Mouse (Mus musculus) liver, embryonic 14.5 days (tissue): ENCODE data around the gene Pfkl.

Experiments
- CTCF ChIP-seq: IDR thresholded peaks from 2 replicates; pipeline ENCODE4 v1.5.1; 2016; ENCODE audit warnings: antibody characterized with exemption, low read depth, control low read depth
- EP300 ChIP-seq: IDR thresholded peaks from 2 replicates; pipeline ENCODE4 v1.6.1; 2016; ENCODE audit warnings: antibody characterized with exemption, low read depth

DNA sequence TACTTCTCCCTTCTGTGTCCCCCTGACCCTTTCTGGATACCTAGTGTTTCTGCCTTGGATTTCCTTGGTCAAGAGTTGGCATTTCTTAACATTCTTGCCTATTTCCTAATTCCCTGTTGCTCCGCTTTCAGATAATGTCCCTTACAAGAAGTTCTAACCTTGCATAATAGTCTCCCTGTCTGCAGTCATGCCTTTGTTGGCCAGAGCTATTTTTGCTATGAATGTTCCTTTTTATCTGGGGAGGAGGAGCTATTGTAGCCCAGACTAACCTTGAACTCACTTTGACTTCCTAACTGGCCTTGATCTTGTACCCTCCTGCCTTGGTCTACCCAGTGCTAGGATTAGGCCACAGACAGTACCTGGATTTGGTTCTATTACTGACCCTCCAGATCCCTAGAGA lies 5.6 kb upstream of the Pfkl start:
- TF ChIP-seq CTCF (no peak), EP300 (no peak)
